Mouse (Mus musculus) cerebellum, adult 18-20 months (tissue): ENCODE measurements around the gene Olfr18.
A peak's percentile ranks its signal among the peaks of the same experiment; 100 is the strongest.
"Not testable (repeated sequence)": the region's sequence is repeated elsewhere in the genome, so short reads cannot be mapped to it uniquely, and the experiment has no call there.

ENCODE experiments used
- DNase-seq, 2 experiments: peaks; one replicate each; pipeline ENCODE4 v3.0.0; 2021

The Olfr18 gene

GRCm38 (mm10) chr9:20335994-20336393 is at the start of gene Olfr18:
TSS of gene Olfr18 (minus strand) at chr9:20336094.
- DNase-seq, result no peak

- DNase-seq, result no peak
Measured at GRCm38 (mm10) chr9:20385343-20385703, 49.4 kb upstream of the Olfr18 start.

- DNase-seq, result peak; percentile 78 to 92
Measured at GRCm38 (mm10) chr9:20384532-20385342, 48.8 kb upstream of the Olfr18 start, which contains the start of gene Zfp560. TSS of gene Zfp560 (minus strand) at chr9:20385177.

GRCm38 (mm10) chr9:20383659-20384058 is 47.8 kb upstream of the Olfr18 start:
- DNase-seq, result no peak

- DNase-seq, result no peak
Measured at GRCm38 (mm10) chr9:20374712-20375111, 38.8 kb upstream of the Olfr18 start.

- DNase-seq, result no peak
Measured at GRCm38 (mm10) chr9:20367311-20367710, 31.4 kb upstream of the Olfr18 start.

- no peak for DNase-seq
Measured at GRCm38 (mm10) chr9:20348501-20348900, 12.6 kb upstream of the Olfr18 start.

GRCm38 (mm10) chr9:20298232-20298631 is 37.7 kb downstream of the Olfr18 start, which contains the start of gene Olfr873:
TSS of gene Olfr873 (plus strand) at chr9:20298532.
- no peak for DNase-seq

- DNase-seq, result not testable (repeated sequence)
Measured at GRCm38 (mm10) chr9:20295562-20295961, 40.3 kb downstream of the Olfr18 start.

- no peak for DNase-seq
Measured at GRCm38 (mm10) chr9:20282051-20282450, 53.8 kb downstream of the Olfr18 start, which contains the start of gene Olfr39. TSS of gene Olfr39 (plus strand) at chr9:20282351.
